Mouse (Mus musculus) heart, postnatal 0 days (tissue): Measurements from ENCODE around the gene Tnfaip3.

ENCODE experiments used
- CTCF ChIP-seq: IDR thresholded peaks from 2 replicates; pipeline ENCODE4 v1.5.1; 2016; ENCODE audit warnings: antibody characterized with exemption, control low read depth, low read depth
- EP300 ChIP-seq: IDR thresholded peaks from 2 replicates; pipeline ENCODE4 v1.6.1; 2016; ENCODE audit warnings: antibody characterized with exemption, low read depth

- TF ChIP-seq EP300 (no peak), CTCF (no peak)
Observed at GRCm38 (mm10) chr10:19022272-19022671, 6.8 kb upstream of the Tnfaip3 start.
